Mouse (Mus musculus) cortical plate, adult 2 months (tissue): ENCODE results near the gene Ssb.

ENCODE experiments used
- CTCF ChIP-seq: fragments of 200-500 bp; IDR thresholded peaks from 2 replicates; pipeline ENCODE4 v1.5.1; 2011; ENCODE audit warnings: mild to moderate bottlenecking, control low read depth, low read length; ENCODE audit not compliant: insufficient read depth; ENCODE audit errors: extremely low read depth
- POLR2A ChIP-seq: fragments of 200-500 bp; IDR thresholded peaks from 2 replicates; pipeline ENCODE4 v1.6.1; 2011; ENCODE audit warnings: mild to moderate bottlenecking, low read length, control low read depth; ENCODE audit not compliant: insufficient read depth; ENCODE audit errors: extremely low read depth

DNA sequence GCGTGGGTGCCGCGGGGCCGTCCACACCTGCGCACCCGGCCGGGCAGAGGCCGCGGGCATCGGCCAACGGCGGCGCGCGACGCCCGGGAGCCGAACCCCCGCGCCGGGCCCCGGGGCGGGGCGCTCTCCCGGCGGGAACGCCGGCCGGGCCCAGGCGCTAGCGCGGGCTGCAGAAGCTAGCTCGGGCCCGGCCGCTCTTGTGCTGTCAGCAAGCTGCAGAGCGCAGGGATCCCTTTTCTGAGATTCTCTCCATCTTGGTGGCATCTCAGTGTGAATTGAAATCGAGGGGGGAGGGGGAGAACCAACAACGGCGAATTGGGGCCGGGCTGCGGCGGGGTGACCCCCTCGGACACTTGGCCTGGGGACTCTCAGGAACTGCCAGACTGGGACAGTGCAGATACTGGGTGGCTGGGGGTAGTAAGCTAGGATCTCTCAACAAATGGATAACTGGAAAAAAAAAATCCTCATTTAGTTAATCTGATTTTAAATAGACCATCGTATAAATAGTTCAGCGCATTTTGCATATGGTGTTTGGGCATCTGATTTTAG lies 38.2 kb upstream of the Ssb start:
- TF ChIP-seq CTCF (no peak), POLR2A (no peak)
